Mouse (Mus musculus): ENCODE data around the gene H2afj. TPM values are rescaled to one million over a fixed set of nuclear protein-coding genes. Genes with fewer than 3 reads are reported as not detected.
A peak's percentile ranks its signal among the peaks of the same experiment; 100 is the strongest.

Gene H2afj
- polyA plus RNA-seq, 2 experiments from 2014 or later, result 73.4 to 92.2 TPM

DNA sequence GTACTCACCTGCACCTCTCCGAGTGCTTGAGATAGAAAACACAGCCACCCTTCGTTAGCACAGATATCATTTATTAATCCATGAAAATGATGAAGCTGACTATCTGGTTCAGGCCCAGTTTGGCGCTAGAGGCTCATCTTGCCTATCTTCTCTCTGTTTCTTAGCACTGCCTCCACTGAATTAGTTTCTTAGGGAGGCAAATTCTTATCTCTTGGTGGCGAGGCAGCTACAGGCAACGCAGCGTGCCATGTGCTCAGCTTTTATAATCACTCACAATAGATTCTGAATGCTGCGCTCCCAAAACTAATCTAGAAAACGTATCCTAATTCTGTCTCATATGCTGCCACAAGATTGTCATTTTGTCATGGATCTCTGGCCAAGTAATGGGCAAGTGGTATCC, 40.4 kb downstream of the H2afj start:
- no peak for ATAC-seq

DNA sequence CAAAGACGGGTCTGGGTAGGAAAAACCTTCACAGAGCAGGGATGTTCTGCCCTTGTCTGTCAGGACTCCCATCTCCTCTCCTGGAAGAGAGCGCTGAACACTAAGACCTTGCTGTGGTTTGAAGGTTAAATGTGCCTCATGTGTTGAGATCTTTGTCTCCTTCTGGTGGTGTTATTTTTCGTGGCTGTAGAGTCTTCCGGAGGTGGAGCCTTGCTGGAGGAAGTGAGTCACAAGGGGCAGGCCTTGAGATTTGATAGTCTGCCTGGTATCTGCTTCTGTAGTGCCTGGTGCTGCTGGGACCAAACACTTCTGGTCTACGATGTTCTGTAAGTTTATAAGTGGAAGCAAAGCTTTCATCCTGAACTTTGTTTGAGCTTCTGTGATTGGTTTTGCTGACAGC, 40.9 kb downstream of the H2afj start:
- ATAC-seq, result no peak

DNA sequence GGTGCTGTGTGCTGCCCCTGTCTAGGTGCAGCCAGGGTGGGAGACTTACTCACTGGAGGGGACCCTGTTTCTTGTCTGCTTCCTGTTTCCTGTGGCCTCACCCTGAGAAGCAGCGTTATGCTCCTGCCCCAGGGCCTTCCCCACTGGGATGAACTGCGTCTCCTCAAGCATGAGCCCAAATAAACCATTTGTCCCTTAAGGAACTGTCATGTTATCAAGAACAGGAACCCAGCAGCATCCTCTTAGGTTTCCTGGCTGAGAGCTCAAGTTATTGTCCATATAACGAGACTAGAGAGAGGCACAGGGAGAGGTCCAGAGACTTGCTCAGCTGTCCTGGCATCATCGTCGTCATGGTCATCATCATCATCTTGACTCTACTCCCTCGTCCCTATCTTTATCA, 42.2 kb downstream of the H2afj start:
- ATAC-seq, result no peak

DNA sequence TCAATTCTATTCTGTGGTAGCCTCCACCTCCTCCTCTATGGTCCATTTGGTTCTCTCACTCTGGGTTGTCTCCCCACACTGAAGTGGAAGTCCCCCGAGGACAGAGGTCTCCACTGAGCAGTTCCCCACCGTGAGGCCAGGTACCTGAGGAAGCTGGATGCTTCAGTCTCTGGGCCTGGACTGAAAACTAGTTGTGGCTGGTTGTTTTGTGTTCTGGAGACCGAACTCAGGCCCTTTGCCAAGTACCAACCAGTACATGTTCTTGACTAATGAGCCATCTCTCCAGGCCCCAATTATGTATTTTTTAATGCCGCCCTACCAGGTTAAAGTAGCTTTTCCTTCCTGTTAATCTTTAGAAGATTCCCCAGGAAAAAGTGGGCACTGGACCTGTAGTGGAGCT, 44.3 kb downstream of the H2afj start:
- no peak for ATAC-seq

DNA sequence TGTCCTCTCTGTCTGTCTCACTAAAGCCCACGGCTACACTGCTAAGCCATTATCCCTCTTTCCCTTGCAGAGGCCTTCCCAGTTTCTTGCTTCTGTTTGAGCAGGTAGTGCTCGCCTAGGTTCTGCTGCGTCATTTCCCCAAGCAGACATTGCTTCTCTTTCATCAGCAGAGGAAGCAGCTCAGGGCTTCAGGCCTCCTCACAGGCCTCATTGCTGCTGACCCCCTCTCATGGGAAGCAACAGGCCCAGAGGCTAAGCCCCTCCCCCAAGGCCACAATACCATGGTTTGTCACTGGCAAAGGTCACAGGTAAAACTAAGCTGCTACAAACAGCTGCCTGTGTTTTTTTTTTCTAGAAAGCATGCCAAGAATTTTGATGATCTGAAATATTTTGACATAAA, 44.7 kb downstream of the H2afj start:
- no peak for ATAC-seq

DNA sequence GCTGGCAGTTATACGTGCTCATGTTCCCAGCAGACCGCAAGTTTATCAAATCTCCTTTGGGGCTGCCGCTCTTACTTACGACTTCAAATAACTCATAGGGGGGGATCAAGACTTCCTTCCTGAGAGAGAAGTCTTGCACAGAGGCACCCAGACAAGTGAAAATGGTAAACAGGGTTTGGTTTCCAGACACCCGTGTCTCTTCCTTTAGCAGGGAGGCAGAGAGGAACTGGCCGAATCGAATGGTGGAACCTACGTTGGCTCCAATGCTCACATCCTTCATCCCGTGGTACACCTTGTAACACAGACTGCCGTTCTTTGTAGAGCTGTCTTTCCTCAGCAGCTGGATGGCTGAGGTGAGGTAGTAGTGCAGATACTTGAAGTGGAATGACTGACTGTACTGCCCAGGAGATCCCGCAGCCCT, 46.3 kb downstream of the H2afj start:
- peak; percentile 60 for ATAC-seq

DNA sequence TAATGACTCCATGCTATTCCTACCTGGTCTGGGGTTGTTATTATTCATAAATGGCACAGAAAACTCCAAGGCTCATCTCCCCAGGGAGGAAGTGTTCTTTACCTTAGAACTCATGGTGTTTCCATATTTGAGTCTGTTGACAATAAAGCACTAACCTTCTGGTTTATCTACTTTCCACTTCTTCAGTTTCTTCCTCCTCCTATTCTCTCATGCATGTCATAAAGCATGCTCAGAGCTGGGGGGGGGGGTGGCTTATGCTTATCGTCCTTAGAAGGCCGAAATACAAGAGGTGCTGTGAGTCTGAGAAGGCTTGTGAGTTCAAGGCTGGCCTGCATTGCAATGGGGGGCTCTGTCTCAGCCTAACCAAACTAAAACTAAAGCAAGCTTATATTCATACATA, 47.1 kb downstream of the H2afj start:
- no peak for ATAC-seq

DNA sequence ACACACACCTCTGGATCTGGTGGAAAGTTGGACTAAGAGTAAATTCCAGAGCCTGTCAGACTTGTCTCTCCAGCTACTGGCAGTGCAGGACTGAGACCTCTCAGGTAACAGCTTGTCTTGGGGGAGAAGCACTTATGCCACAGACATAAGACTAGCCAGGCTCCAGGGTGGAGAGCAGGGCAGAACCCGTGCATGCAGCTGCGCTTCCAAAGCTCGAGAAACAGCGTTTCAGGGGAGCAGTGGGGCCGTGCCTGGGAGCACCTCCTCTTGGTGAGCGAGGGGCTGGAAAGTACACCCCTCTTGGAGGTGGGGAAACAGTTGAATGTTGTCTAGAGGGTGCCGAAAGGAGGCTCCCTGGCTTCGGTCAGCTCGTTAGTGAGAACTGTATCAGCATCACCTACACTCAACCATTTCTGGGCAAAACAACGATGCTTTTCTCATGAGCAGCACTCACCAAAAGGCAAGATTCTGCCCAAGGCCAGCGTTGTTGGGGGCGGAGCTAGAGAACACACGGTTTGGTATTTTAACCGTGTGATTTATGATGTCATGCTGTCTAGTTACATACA, 48.1 kb downstream of the H2afj start:
- ATAC-seq, result peak; percentile 47

DNA sequence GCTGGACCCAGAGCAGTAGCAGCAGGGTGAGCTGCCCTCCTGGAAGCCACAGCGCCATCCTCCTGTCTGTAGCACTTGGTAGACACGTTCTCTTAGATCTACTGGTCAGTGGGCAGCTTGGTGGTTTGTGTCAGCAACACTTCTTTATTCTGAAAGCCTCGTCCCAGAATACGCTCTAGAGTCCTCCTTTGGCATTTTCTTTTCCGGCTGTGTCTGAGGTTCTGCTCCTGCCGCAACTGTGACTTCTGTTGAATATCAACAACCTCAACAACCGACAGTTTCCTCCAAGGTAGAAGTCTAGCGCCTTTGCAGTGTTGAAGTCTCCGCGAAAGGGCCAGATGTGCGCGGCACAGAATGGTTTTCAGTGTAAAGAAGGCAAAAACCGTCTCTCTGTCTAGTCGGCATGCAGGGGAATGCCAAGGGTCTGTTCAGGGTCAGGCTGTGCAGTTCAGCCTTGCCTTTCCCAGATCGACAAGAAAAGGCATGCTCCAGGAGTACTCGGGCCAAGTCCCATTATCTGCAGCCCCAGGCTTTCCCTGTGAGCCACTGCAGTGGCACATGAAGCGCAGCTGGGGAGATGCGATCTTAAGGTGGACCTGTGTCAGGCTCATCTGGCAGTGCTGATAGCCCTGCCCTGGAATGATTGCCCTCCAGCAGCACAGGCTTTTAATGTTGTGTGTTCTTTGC, 49.3 kb downstream of the H2afj start, which contains the start of gene Art4:
Art4 (minus strand) TSS at position 548 of the 687 bp plus-strand sequence.
- ATAC-seq, result peak; percentile 19

DNA sequence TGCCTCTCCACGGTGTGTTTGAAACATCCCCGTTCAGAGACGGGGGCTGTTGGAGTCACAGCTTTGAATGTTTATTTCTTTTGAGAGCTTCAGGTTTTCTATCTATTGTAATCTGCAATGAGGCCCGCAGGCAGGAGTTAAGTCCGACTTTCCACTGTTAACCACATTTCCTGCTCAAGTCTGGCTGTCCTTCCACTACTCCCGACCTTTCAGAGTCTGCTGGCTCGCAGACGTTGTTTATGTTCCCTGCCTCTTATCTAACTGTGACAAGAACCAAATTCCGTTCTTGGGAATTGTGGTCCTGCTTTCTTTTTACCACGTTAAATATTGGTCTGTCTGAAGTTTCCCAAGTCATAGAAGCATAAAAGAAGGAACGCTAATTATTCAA, 49.8 kb downstream of the H2afj start:
- ATAC-seq, result no peak

DNA sequence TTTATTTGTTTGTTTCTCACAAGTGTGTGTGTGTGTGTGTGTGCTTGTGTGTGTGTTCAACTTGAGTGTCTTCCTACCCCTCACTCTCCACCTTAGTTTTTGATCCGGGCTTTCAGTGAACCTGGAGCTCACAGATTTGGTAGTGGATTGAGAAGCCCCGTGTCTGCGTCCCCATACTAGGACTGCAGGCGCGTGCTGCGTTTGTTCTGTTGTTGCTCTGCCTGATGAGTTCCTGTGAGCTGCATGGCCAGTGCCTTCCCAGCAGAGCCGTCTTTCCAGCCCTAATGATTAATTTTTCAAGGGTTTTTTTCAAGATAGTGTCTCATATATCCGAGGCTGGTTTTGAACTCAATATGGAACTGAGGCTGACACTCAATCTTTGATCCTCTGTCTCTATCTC, 50.4 kb downstream of the H2afj start:
- ATAC-seq, result no peak

Other genes starting within 250 kb of the H2afj start
- 1 to 10 TPM; 1.2 to 1.4 TPM for gene Plbd1, start 146.3 kb upstream of the H2afj start, polyA plus RNA-seq (2017; shearing (Covaris generic))
- gene Gucy2c, start 26.5 kb upstream of the H2afj start, polyA plus RNA-seq (2017; shearing (Covaris generic)), result not detected
- gene Hist4h4, start 3.8 kb upstream of the H2afj start, polyA plus RNA-seq (2017; shearing (Covaris generic)), result 1 to 10 TPM; 1.0 to 1.7 TPM
- gene BC049715, start 19.4 kb downstream of the H2afj start, polyA plus RNA-seq (2017; shearing (Covaris generic)), result 1 to 10 TPM; 2.1 to 5.2 TPM
- 10 to 100 TPM; 58.3 to 63.6 TPM for gene Wbp11, start 20.0 kb downstream of the H2afj start, polyA plus RNA-seq (2017; shearing (Covaris generic))
- gene Smco3, start 27.2 kb downstream of the H2afj start, polyA plus RNA-seq (2017; shearing (Covaris generic)), result not detected
- gene Art4, start 49.5 kb downstream of the H2afj start, polyA plus RNA-seq (2017; shearing (Covaris generic)), result 1 to 10 TPM; 3.7 to 5.7 TPM
- gene Mgp, start 67.6 kb downstream of the H2afj start, polyA plus RNA-seq (2017; shearing (Covaris generic)), result not detected
- gene Erp27, start 113.9 kb downstream of the H2afj start, polyA plus RNA-seq (2017; shearing (Covaris generic)), result 1 to 10 TPM; 2.9 to 3.1 TPM
- under 1 TPM; 0.05 to 0.10 TPM for gene Pde6h, start 115.6 kb downstream of the H2afj start, polyA plus RNA-seq (2017; shearing (Covaris generic))
- 1,000 to 10,000 TPM; 2,618 to 2,837 TPM for gene Arhgdib, start 133.7 kb downstream of the H2afj start, polyA plus RNA-seq (2017; shearing (Covaris generic))

Data from CD4-positive, CD25-positive, alpha-beta regulatory T cell, adult 4 months (primary cell).